Mouse (Mus musculus) liver, adult 2 months (tissue): ENCODE data around the gene Enthd1. TPM values are rescaled to one million over a fixed set of nuclear protein-coding genes. Genes with fewer than 3 reads are reported as not detected.

ENCODE experiments used
- DNase-seq: peaks from one replicate; pipeline ENCODE4 v3.0.0-alpha.2; 2011; ENCODE audit warnings: low read depth, low spot score; ENCODE audit errors: extremely low read depth
- H3K27ac ChIP-seq: fragments of 200-500 bp; replicated peaks from 2 replicates; pipeline ENCODE4 v1.5.1; 2012; ENCODE audit warnings: low read depth, mild to moderate bottlenecking, control low read depth, inconsistent platforms, low read length; ENCODE audit not compliant: insufficient read depth
- H3K27me3 ChIP-seq: fragments of 200-500 bp; 2 replicates; pipeline ENCODE4 v1.6.1; 2012; ENCODE audit warnings: mild to moderate bottlenecking, moderate library complexity, low read length, inconsistent platforms; ENCODE audit not compliant: control insufficient read depth, insufficient read depth
- H3K36me3 ChIP-seq: fragments of 200-500 bp; 2 replicates; pipeline ENCODE4 v1.6.1; 2012; ENCODE audit warnings: low read length, inconsistent platforms; ENCODE audit not compliant: control insufficient read depth, insufficient read depth
- H3K4me1 ChIP-seq: fragments of 200-500 bp; 2 replicates; pipeline ENCODE4 v1.6.1; 2011; ENCODE audit warnings: low read length; ENCODE audit not compliant: control insufficient read depth, insufficient read depth
- H3K4me3 ChIP-seq: fragments of 200-500 bp; 2 replicates; pipeline ENCODE4 v1.5.1; 2011; ENCODE audit warnings: low read depth, mild to moderate bottlenecking, control low read depth, low read length, moderate library complexity; ENCODE audit not compliant: insufficient read depth
- H3K79me2 ChIP-seq: fragments of 200-500 bp; 2 replicates; pipeline ENCODE4 v1.6.1; 2012; ENCODE audit warnings: inconsistent platforms, mild to moderate bottlenecking, low read length, moderate library complexity; ENCODE audit not compliant: control insufficient read depth, insufficient read depth
- H3K9ac ChIP-seq: fragments of 200-500 bp; 2 replicates; pipeline ENCODE4 v1.6.1; 2012; ENCODE audit warnings: low read depth, mild to moderate bottlenecking, control low read depth, inconsistent platforms, low read length
- CTCF ChIP-seq: fragments of 200-500 bp; IDR thresholded peaks from 2 replicates; pipeline ENCODE4 v1.5.1; 2011; ENCODE audit warnings: low read depth, low read length, control low read depth
- POLR2A ChIP-seq: fragments of 200-500 bp; IDR thresholded peaks from 2 replicates; pipeline ENCODE4 v1.6.1; 2011; ENCODE audit warnings: low read length, control low read depth; ENCODE audit not compliant: insufficient read depth; ENCODE audit errors: extremely low read depth
- WGBS: fragments of 180-500 bp; shearing (Covaris S2); methylation state at CpG from one replicate; pipeline ENCODE4 v1.1.7; 2018; 5-methylcytosine and 5-hydroxymethylcytosine counted together
- polyA plus RNA-seq: library from polyadenylated mRNA; depleted of rRNA; stranded (reverse); fragments of >200 nt; gene quantifications from 2 replicates; pipeline ENCODE4 v1.2.3, GENCODE M21; 2012
- total RNA-seq: library from RNA; depleted of rRNA; stranded (reverse); fragments of >200 nt; gene quantifications from 2 replicates; pipeline ENCODE4 v1.2.3, GENCODE M21; 2014

Gene Enthd1
- total and polyA plus RNA-seq, 2 experiments, result not detected

DNA sequence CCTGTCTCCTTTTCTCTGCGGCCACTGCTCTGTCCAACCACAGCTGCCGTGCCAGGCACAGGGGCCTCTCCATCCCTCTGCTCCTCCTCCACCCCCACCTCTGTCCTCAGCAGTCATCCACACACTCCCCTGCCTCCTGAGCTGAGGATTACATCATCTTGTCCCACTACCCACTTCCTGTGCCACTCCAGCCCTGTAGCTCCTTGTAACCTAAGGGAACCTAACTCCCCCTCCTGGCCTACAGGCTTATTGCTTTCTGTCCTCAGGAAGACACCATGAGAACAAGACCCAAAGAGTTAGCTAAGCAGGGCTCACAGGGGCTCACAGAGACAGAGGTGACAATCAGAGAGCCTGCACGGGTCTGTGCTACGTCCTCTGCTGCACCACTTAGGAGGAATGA, 73.5 kb downstream of the Enthd1 start:
- Histone ChIP-seq H3K4me1 (no peaks in the 10 kb centered on the region), H3K36me3 (no peaks in the 10 kb centered on the region), H3K9ac (no peak overlapping the region), H3K79me2 (no peaks in the 10 kb centered on the region), H3K27ac (no peak overlapping the region), H3K27me3 (no peaks in the 10 kb centered on the region; the same call in 1 of the 2 replicates), H3K4me3 (no peak overlapping the region)
- no peak for DNase-seq
- TF ChIP-seq POLR2A (no peak), CTCF (no peak)
- 85% methylated on average over 4 of the region's 4 CpGs for WGBS

DNA sequence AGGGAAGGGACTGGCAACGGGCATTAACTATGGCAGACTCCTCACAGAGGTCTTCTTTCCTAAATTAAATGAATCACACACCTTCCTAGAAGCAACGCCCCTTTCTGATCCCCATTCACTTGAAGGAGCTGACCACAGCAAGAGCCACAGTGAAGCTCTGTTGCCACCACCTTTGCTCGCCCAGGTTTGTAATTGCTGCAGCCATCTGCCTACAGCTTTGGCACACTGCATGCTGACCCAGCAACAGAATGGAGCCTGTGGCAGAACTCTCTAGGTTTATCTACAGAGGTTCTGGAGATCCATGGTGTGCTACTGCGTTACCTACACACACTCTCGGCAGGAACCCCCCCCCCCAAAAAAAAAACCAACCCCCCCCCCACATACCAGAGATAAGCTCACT, 74.8 kb downstream of the Enthd1 start:
- no peak overlapping the region for H3K9ac ChIP-seq
- 79% methylated on average over 5 of the region's 5 CpGs for WGBS
- DNase-seq, result no peak
- H3K4me3 ChIP-seq, result no peak overlapping the region
- no peak for TF ChIP-seq POLR2A
- TF ChIP-seq CTCF, result no peak
- H3K79me2 ChIP-seq, result no peaks in the 10 kb centered on the region
- no peaks in the 10 kb centered on the region for H3K36me3 ChIP-seq
- no peak overlapping the region for H3K27ac ChIP-seq
- no peaks in the 10 kb centered on the region; the same call in 1 of the 2 replicates for H3K27me3 ChIP-seq
- H3K4me1 ChIP-seq, result peaks cover 2% of the 10 kb centered on the region; the same call in 1 of the 2 replicates

DNA sequence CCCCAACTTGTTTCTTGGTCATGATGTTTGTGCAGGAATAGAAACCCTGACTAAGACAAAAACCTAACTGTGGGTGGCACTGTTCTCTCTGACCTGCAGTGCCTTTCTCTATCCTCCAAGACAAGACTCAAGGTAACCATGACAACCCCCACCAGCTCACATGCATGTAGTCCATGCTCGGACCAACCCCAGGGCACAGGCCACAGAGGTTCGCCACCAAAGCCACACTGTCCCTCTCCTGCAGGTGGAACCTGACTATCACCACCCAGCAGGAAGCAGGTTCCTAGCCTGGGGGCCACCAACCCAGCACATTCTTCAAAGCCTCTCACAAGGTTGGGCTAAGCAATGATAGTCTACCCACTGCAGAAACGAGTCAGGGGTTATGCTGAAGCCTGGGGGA, 76.3 kb downstream of the Enthd1 start:
- Histone ChIP-seq H3K4me1 (peaks cover 2% of the 10 kb centered on the region; the same call in 1 of the 2 replicates), H3K27me3 (no peaks in the 10 kb centered on the region; the same call in 1 of the 2 replicates), H3K79me2 (no peaks in the 10 kb centered on the region), H3K36me3 (no peaks in the 10 kb centered on the region), H3K9ac (no peak overlapping the region), H3K27ac (no peak overlapping the region), H3K4me3 (no peak overlapping the region)
- TF ChIP-seq CTCF (no peak), POLR2A (no peak)
- no peak for DNase-seq
- WGBS, result 72% methylated on average over 3 of the region's 3 CpGs

DNA sequence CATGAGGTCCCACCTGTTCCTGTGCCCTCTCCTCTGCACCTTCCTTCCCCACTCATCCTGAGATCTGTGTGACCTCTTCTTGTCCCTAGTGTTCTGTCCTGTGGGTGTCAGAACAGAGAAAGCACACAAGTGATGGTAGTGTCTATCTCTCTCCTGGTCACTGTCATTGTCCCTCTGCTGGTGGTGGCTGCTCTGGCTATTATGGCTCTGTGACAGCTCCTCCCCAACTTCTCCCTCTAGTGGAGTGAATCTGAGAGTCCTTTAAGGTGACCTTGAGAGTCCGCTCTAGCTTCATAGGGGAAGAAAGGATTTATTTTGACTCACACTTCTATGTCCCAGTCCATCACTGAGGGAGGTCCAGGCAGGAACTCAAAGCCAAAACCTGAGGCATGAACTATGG, 79.4 kb downstream of the Enthd1 start:
- TF ChIP-seq CTCF (no peak), POLR2A (no peak)
- Histone ChIP-seq H3K27ac (no peak overlapping the region), H3K79me2 (no peaks in the 10 kb centered on the region), H3K9ac (no peak overlapping the region), H3K27me3 (no peaks in the 10 kb centered on the region; the same call in 1 of the 2 replicates), H3K36me3 (no peaks in the 10 kb centered on the region), H3K4me3 (no peak overlapping the region), H3K4me1 (peaks cover 2% of the 10 kb centered on the region; the same call in 1 of the 2 replicates)
- no peak for DNase-seq
- 92% methylated on average over 1 of the region's 1 CpGs for WGBS

DNA sequence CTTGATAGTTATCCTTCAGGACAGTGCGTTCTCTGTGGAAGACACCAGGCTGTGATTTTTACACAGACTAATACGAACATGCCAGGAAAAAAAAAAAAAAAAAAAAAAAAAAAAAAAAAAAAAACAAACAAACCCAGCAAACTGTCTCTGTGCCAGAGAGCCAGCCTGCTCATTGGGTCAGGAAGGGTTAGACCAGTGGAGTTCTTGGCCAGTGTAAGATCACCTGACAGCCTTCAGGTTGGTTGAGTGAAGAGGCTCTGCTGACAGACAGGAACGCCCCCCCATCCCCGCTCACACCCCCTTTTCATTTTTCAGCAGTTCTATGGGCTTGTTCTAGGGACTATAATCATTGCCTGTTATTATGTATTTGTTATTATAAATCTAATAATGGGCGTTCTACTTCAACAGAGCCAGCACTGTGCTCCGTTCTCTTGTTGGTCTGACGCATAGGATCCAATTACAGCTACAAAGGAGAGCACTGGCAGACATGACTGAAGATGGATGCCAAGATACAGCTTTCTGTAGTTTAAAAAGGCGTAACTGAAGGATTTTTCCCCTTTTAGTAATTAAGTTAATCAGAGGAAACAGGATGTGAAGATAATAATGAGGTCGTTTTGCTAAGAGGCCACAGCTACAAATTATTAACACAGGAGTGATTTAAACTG, 81.8 kb downstream of the Enthd1 start:
- no peaks in the 10 kb centered on the region for H3K27me3 ChIP-seq
- peaks cover 2% of the 10 kb centered on the region; the same call in 1 of the 2 replicates for H3K4me1 ChIP-seq
- no peak overlapping the region for H3K27ac ChIP-seq
- H3K4me3 ChIP-seq, result no peak overlapping the region
- 76% methylated on average over 9 of the region's 9 CpGs for WGBS
- no peaks in the 10 kb centered on the region for H3K36me3 ChIP-seq
- TF ChIP-seq CTCF, result no peak
- no peak for TF ChIP-seq POLR2A
- no peaks in the 10 kb centered on the region for H3K79me2 ChIP-seq
- peak; percentile 63 for DNase-seq
- H3K9ac ChIP-seq, result no peak overlapping the region

DNA sequence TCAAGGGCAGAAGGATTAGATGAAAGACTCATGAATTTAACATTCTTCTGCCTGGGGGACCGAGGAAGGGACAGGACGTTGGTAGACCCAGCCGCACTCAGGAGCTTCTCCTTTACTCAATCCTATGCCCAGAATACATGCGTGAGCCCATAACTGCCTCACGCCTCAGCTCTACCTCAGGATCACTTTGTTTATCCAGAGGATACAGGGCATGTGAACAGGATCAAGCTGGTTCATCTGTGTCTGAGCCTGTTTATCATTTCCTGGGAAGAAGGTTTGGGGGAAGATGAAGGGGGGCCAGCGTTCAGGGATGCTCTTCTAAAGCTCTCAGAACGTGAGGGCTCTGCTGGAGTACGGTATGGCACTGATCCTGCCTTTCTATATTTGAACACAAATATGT, 82.6 kb downstream of the Enthd1 start:
- Histone ChIP-seq H3K4me3 (no peak overlapping the region), H3K27ac (no peak overlapping the region), H3K79me2 (no peaks in the 10 kb centered on the region), H3K9ac (no peak overlapping the region), H3K4me1 (peaks cover 2% of the 10 kb centered on the region; the same call in 1 of the 2 replicates), H3K36me3 (no peaks in the 10 kb centered on the region), H3K27me3 (no peaks in the 10 kb centered on the region)
- TF ChIP-seq POLR2A (no peak), CTCF (no peak)
- no peak for DNase-seq
- WGBS, result 83% methylated on average over 8 of the region's 8 CpGs
